In genomic region chr9:43210771-43211450, GRCm38 (mm10) we compare ENCODE assay signal across 8 mouse cellular contexts. TPM values are rescaled to one million over a fixed set of nuclear protein-coding genes. Genes with fewer than 3 reads are reported as not detected.
DNase-seq lines count a peak whose midpoint lies in the region; ATAC-seq and TF ChIP-seq lines count a peak whose summit lies in the region.

No protein-coding gene starts in this region.

- no peaks in the 10 kb centered on the region for H3K36me3 ChIP-seq in embryonic facial prominence, embryonic 15.5 days
- H3K36me3 ChIP-seq in hindbrain, embryonic 11.5 days (ENCODE audit: control insufficient read depth, insufficient read depth, low read length): no peaks in the 10 kb centered on the region
- H3K36me3 ChIP-seq in midbrain, embryonic 11.5 days (ENCODE audit: control insufficient read depth, insufficient read depth, low read length): no peaks in the 10 kb centered on the region
- H3K36me3 ChIP-seq in testis, adult 2 months (ENCODE audit: control insufficient read depth, insufficient read depth, low read length): no peaks in the 10 kb centered on the region

- H3K4me1 ChIP-seq in embryonic facial prominence, embryonic 15.5 days: peaks cover 21% of the 10 kb centered on the region
- peaks cover 9% of the 10 kb centered on the region for H3K4me1 ChIP-seq in hindbrain, embryonic 11.5 days (replicated peaks; ENCODE audit: control insufficient read depth, insufficient read depth, low read length)
- H3K4me1 ChIP-seq in midbrain, embryonic 11.5 days (ENCODE audit: control insufficient read depth, insufficient read depth, low read length): peaks cover 11% of the 10 kb centered on the region
- no peaks in the 10 kb centered on the region; the same call in 1 of the 2 replicates for H3K4me1 ChIP-seq in testis, adult 2 months (ENCODE audit: control insufficient read depth, insufficient read depth, low read length)

- H3K9ac ChIP-seq in embryonic facial prominence, embryonic 15.5 days: no peak overlapping the region
- H3K9ac ChIP-seq in hindbrain, embryonic 11.5 days (ENCODE audit: low read depth, low read length): no peak overlapping the region
- H3K9ac ChIP-seq in midbrain, embryonic 11.5 days (ENCODE audit: low read length): no peak overlapping the region

- H3K4me2 ChIP-seq in embryonic facial prominence, embryonic 15.5 days (replicated peaks): peak overlapping the region; percentile 40
- H3K4me2 ChIP-seq in hindbrain, embryonic 11.5 days (replicated peaks; ENCODE audit: low read depth, low read length): no peak overlapping the region
- H3K4me2 ChIP-seq in midbrain, embryonic 11.5 days: no peak overlapping the region

- no peak for TF ChIP-seq POLR2A in testis, adult 2 months (IDR thresholded peaks at IDR 0.05; ENCODE audit: control insufficient read depth, low read depth, low read length)

- H3K9me3 ChIP-seq in embryonic facial prominence, embryonic 15.5 days (replicated peaks): no peaks in the 10 kb centered on the region
- H3K9me3 ChIP-seq in hindbrain, embryonic 11.5 days (ENCODE audit: control insufficient read depth, low read length): no peaks in the 10 kb centered on the region
- H3K9me3 ChIP-seq in midbrain, embryonic 11.5 days (ENCODE audit: control insufficient read depth, low read length): no peaks in the 10 kb centered on the region

- 13% methylated on average over 11 of the region's 11 CpGs for WGBS in embryonic facial prominence, embryonic 15.5 days
- WGBS in hindbrain, embryonic 11.5 days: 27% methylated on average over 11 of the region's 11 CpGs
- WGBS in midbrain, embryonic 11.5 days: 28% methylated on average over 11 of the region's 11 CpGs

- ATAC-seq in embryonic facial prominence, embryonic 15.5 days (ENCODE audit: insufficient number of reproducible peaks, low FRiP score, low TSS enrichment, low read depth): 0 out of 2 replicates have a peak, but pooled peaks have one; percentile 32
- ATAC-seq in hindbrain, embryonic 11.5 days (ENCODE audit: low FRiP score): 0 out of 2 replicates have a peak, but pooled peaks have one; percentile 33
- no peak for ATAC-seq in midbrain, embryonic 11.5 days (ENCODE audit: low FRiP score)

- TF ChIP-seq CTCF in testis, adult 2 months (IDR thresholded peaks at IDR 0.05; ENCODE audit: control insufficient read depth, insufficient read depth, insufficient replicate concordance, low read depth, low read length): peak; percentile 6; the same call in 1 of the 2 replicates

- H3K4me3 ChIP-seq in embryonic facial prominence, embryonic 15.5 days (replicated peaks): no peak overlapping the region; the same call in 1 of the 2 replicates
- no peak overlapping the region for H3K4me3 ChIP-seq in hindbrain, embryonic 11.5 days (ENCODE audit: low read depth, low read length)
- H3K4me3 ChIP-seq in midbrain, embryonic 11.5 days (ENCODE audit: low read depth, low read length): no peak overlapping the region
- no peak overlapping the region for H3K4me3 ChIP-seq in testis, adult 2 months (ENCODE audit: control insufficient read depth, low read depth, low read length)

- H3K27ac ChIP-seq in embryonic facial prominence, embryonic 15.5 days (replicated peaks): peak overlapping the region; percentile 74
- H3K27ac ChIP-seq in hindbrain, embryonic 11.5 days (ENCODE audit: low read depth, low read length): no peak overlapping the region
- no peak overlapping the region for H3K27ac ChIP-seq in midbrain, embryonic 11.5 days (ENCODE audit: low read depth, low read length)
- H3K27ac ChIP-seq in testis, adult 2 months (ENCODE audit: control insufficient read depth, insufficient read depth, low read depth, low read length): no peak overlapping the region

- peaks cover 7% of the 10 kb centered on the region for H3K27me3 ChIP-seq in embryonic facial prominence, embryonic 15.5 days
- H3K27me3 ChIP-seq in hindbrain, embryonic 11.5 days (ENCODE audit: control insufficient read depth, insufficient read depth, low read length): peaks cover 7% of the 10 kb centered on the region
- H3K27me3 ChIP-seq in midbrain, embryonic 11.5 days (ENCODE audit: control insufficient read depth, insufficient read depth, low read length): peaks cover 5% of the 10 kb centered on the region
- no peaks in the 10 kb centered on the region for H3K27me3 ChIP-seq in testis, adult 2 months (ENCODE audit: control insufficient read depth, insufficient read depth, low read length)

- DNase-seq in adrenal gland, adult 18-20 months (ENCODE audit: low spot score in 2 of 2): peak; percentile 64
- no peak for DNase-seq in adrenal gland, postnatal 4 days (ENCODE audit: low spot score in 2 of 2)
- peak; percentile 54 for DNase-seq in adrenal gland, adult 2 months
- DNase-seq in hindbrain, embryonic 11.5 days (ENCODE audit: low spot score): peak; percentile 79
- peak; percentile 47 to 65 for DNase-seq in layer of hippocampus, postnatal 14 days (ENCODE audit: low spot score in 2 of 2)
- peak; percentile 95 for DNase-seq in midbrain, embryonic 11.5 days (ENCODE audit: low spot score, missing footprints)

RNA-seq across cellular contexts. Expression of gene Pou2f3, which starts 0.7 kb away (rescaled TPM):
- total RNA-seq in adrenal gland, adult 18-20 months (2021): under 1 TPM; 0.20 to 0.22 TPM
- total RNA-seq in adrenal gland, postnatal 4 days (2021): under 1 TPM in 1 of 2 experiments, not detected in 1; 0.14 TPM
- total RNA-seq in adrenal gland, adult 2 months (2021): not detected
- 0.03 TPM in 1 of 2 replicates, not detected in the other for polyA plus RNA-seq in adrenal gland, adult 2 months (2012; rRNA removed)
- polyA plus RNA-seq in embryonic facial prominence, embryonic 15.5 days (2015; fragmentation: Nextera tagmentation; extraction: Ambion mirVana): 11.2 and 12.7 TPM in 2 replicates
- not detected in 2 replicates for polyA plus RNA-seq in hindbrain, embryonic 11.5 days (2014; fragmentation: Nextera tagmentation; extraction: Ambion mirVana)
- total RNA-seq in layer of hippocampus, postnatal 14 days (2021): not detected
- polyA plus RNA-seq in midbrain, embryonic 11.5 days (2014; fragmentation: Nextera tagmentation; extraction: Ambion mirVana): not detected in 2 replicates
- polyA plus RNA-seq in testis, adult 2 months (2012; rRNA removed): 1.1 and 1.2 TPM in 2 replicates

RNA-seq across cellular contexts. Expression of gene Oaf, which starts 28.8 kb away (rescaled TPM):
- 10 to 100 TPM in 1 of 2 experiments, 1 to 10 TPM in 1; 9.9 to 38.0 TPM for total RNA-seq in adrenal gland, adult 18-20 months (2021)
- 10 to 100 TPM; 31.6 to 32.2 TPM for total RNA-seq in adrenal gland, postnatal 4 days (2021)
- total RNA-seq in adrenal gland, adult 2 months (2021): 10 to 100 TPM; 13.5 to 28.5 TPM
- polyA plus RNA-seq in adrenal gland, adult 2 months (2012; rRNA removed): 13.4 and 25.1 TPM in 2 replicates
- polyA plus RNA-seq in embryonic facial prominence, embryonic 15.5 days (2015; fragmentation: Nextera tagmentation; extraction: Ambion mirVana): 91.2 and 96.9 TPM in 2 replicates
- polyA plus RNA-seq in hindbrain, embryonic 11.5 days (2014; fragmentation: Nextera tagmentation; extraction: Ambion mirVana): 34.7 and 41.4 TPM in 2 replicates
- total RNA-seq in layer of hippocampus, postnatal 14 days (2021): 10 to 100 TPM; 18.2 to 24.4 TPM
- polyA plus RNA-seq in midbrain, embryonic 11.5 days (2014; fragmentation: Nextera tagmentation; extraction: Ambion mirVana): 26.4 and 28.6 TPM in 2 replicates
- 2.0 and 3.7 TPM in 2 replicates for polyA plus RNA-seq in testis, adult 2 months (2012; rRNA removed)

Comparison
In these comparisons a context has a peak if more than half of its experiments do, and no peak if none do; other contexts are left out.
1. DNase-seq: peak in adrenal gland, adult 18-20 months (2 of 2), adrenal gland, adult 2 months (single experiment), hindbrain, embryonic 11.5 days (single experiment), layer of hippocampus, postnatal 14 days (2 of 2) and midbrain, embryonic 11.5 days (single experiment); none in adrenal gland, postnatal 4 days (0 of 2).